Comparison of ENCODE assay signal across 13 mouse cellular contexts in genomic region chr16:35109156-35109555, GRCm38 (mm10). TPM values are rescaled to one million over a fixed set of nuclear protein-coding genes. Genes with fewer than 3 reads are reported as not detected.
DNase-seq lines count a peak whose midpoint lies in the region; ATAC-seq and TF ChIP-seq lines count a peak whose summit lies in the region.
"Had no signal": no experiment of that assay in that cellular context is flagged by ENCODE, and none has a peak within 500 bp of the region (broad histone marks: within the 10 kb centered on the region; RNA-seq: fewer than 3 reads in every experiment).

No protein-coding gene starts in this region.

- no peaks in the 10 kb centered on the region for H3K4me1 ChIP-seq in cerebellum, adult 2 months (ENCODE audit: control insufficient read depth, insufficient read depth, low read length)
- H3K4me1 ChIP-seq in intestine, embryonic 14.5 days (replicated peaks; ENCODE audit: control insufficient read depth, insufficient read depth, low read length): peaks cover 14% of the 10 kb centered on the region; the same call in 1 of the 2 replicates
- H3K4me1 ChIP-seq in intestine, embryonic 15.5 days (replicated peaks): 0 out of 2 replicates have a peak, but pooled peaks cover 8% of the 10 kb centered on the region
- H3K4me1 ChIP-seq in stomach, embryonic 14.5 days (ENCODE audit: control insufficient read depth, insufficient read depth, low read length): peaks cover 6% of the 10 kb centered on the region
- 0 out of 2 replicates have a peak, but pooled peaks cover 2% of the 10 kb centered on the region for H3K4me1 ChIP-seq in stomach, postnatal 0 days (replicated peaks; ENCODE audit: control insufficient read depth, insufficient read depth)
- peaks cover 12% of the 10 kb centered on the region for H3K4me1 ChIP-seq in stomach, embryonic 15.5 days

- no peak overlapping the region for H3K4me3 ChIP-seq in cerebellum, adult 2 months (replicated peaks; ENCODE audit: insufficient read depth, low read depth, low read length)
- no peak overlapping the region for H3K4me3 ChIP-seq in intestine, embryonic 14.5 days (ENCODE audit: low read depth, low read length)
- no peak overlapping the region for H3K4me3 ChIP-seq in intestine, embryonic 15.5 days (replicated peaks)
- H3K4me3 ChIP-seq in stomach, embryonic 14.5 days (ENCODE audit: low read depth, low read length): no peak overlapping the region
- no peak overlapping the region for H3K4me3 ChIP-seq in stomach, postnatal 0 days (ENCODE audit: low read depth, low read length)
- no peak overlapping the region for H3K4me3 ChIP-seq in stomach, embryonic 15.5 days (replicated peaks)

- no peak overlapping the region for H3K4me2 ChIP-seq in intestine, embryonic 14.5 days (ENCODE audit: low read length)
- H3K4me2 ChIP-seq in intestine, embryonic 15.5 days (replicated peaks): no peak overlapping the region
- no peak overlapping the region for H3K4me2 ChIP-seq in stomach, embryonic 14.5 days (replicated peaks; ENCODE audit: low read depth, low read length)
- H3K4me2 ChIP-seq in stomach, postnatal 0 days (replicated peaks; ENCODE audit: low read depth): no peak overlapping the region
- H3K4me2 ChIP-seq in stomach, embryonic 15.5 days: no peak overlapping the region
- H3K4me2 ChIP-seq: liver, embryonic 11.5 days; midbrain, embryonic 11.5 days had no signal

- ATAC-seq in intestine, embryonic 14.5 days (replicated peaks; ENCODE audit: low FRiP score, low TSS enrichment, low read depth): no peak
- no peak for ATAC-seq in intestine, embryonic 15.5 days
- no peak for ATAC-seq in stomach, embryonic 14.5 days (ENCODE audit: insufficient number of reproducible peaks, insufficient read depth, low FRiP score, low read depth)
- no peak for ATAC-seq in stomach, postnatal 0 days (ENCODE audit: low FRiP score, low TSS enrichment)
- no peak for ATAC-seq in stomach, embryonic 15.5 days (ENCODE audit: insufficient read depth, low FRiP score, low read depth)

- TF ChIP-seq POLR2A in cerebellum, adult 2 months (IDR thresholded peaks at IDR 0.05; ENCODE audit: borderline replicate concordance, insufficient read depth, low read length): no peak

- TF ChIP-seq EP300 in stomach, postnatal 0 days (optimal IDR thresholded peaks at IDR 0.05): no peak

- TF ChIP-seq CTCF in cerebellum, adult 2 months (IDR thresholded peaks at IDR 0.05; ENCODE audit: borderline replicate concordance, insufficient read depth, low read depth, low read length): no peak
- no peak for TF ChIP-seq CTCF in stomach, postnatal 0 days (IDR thresholded peaks at IDR 0.05; ENCODE audit: low read depth)

- H3K27ac ChIP-seq in cerebellum, adult 2 months (ENCODE audit: insufficient read depth, low read length): no peak overlapping the region
- peak overlapping the region; percentile 57; the same call in 1 of the 2 replicates for H3K27ac ChIP-seq in intestine, embryonic 14.5 days (ENCODE audit: low read depth)
- no peak overlapping the region; the same call in 1 of the 2 replicates for H3K27ac ChIP-seq in intestine, embryonic 15.5 days
- H3K27ac ChIP-seq in stomach, embryonic 14.5 days (ENCODE audit: low read length): peak overlapping the region; percentile 82
- H3K27ac ChIP-seq in stomach, postnatal 0 days (replicated peaks): no peak overlapping the region
- peak overlapping the region; percentile 57; the same call in 1 of the 2 replicates for H3K27ac ChIP-seq in stomach, embryonic 15.5 days

- peaks cover 7% of the 10 kb centered on the region; the same call in 1 of the 2 replicates for H3K36me3 ChIP-seq in intestine, embryonic 14.5 days (ENCODE audit: control insufficient read depth, insufficient read depth, low read length)
- no peaks in the 10 kb centered on the region for H3K36me3 ChIP-seq in intestine, embryonic 15.5 days
- no peaks in the 10 kb centered on the region; the same call in 1 of the 2 replicates for H3K36me3 ChIP-seq in stomach, embryonic 14.5 days (ENCODE audit: control insufficient read depth, insufficient read depth, low read length)
- H3K36me3 ChIP-seq in stomach, postnatal 0 days (ENCODE audit: control insufficient read depth, insufficient read depth, low read length): no peaks in the 10 kb centered on the region
- no peaks in the 10 kb centered on the region for H3K36me3 ChIP-seq in stomach, embryonic 15.5 days

- peak; percentile 30 to 33 for DNase-seq in cerebellum, postnatal 10 days
- no peak for DNase-seq in cerebellum, adult 2 months
- no peak for DNase-seq in intestine, embryonic 14.5 days (ENCODE audit: low spot score)
- DNase-seq in stomach, postnatal 0 days (ENCODE audit: low spot score): no peak
- DNase-seq in gastrocnemius, adult 8-10 months (ENCODE audit: low spot score in 2 of 2): no peak
- DNase-seq: gastrocnemius, postnatal 25 days; kidney, adult 18-20 months; right cerebral cortex, adult 18-20 months had no signal

- 55% methylated on average over 8 of the region's 8 CpGs for WGBS in cerebellum, adult 2 months
- 46% methylated on average over 8 of the region's 8 CpGs for WGBS in intestine, embryonic 14.5 days
- WGBS in intestine, embryonic 15.5 days: 45% methylated on average over 8 of the region's 8 CpGs
- 39% methylated on average over 8 of the region's 8 CpGs for WGBS in stomach, embryonic 14.5 days
- WGBS in stomach, postnatal 0 days: 36% methylated on average over 8 of the region's 8 CpGs
- WGBS in stomach, embryonic 15.5 days: 37% methylated on average over 8 of the region's 8 CpGs

- no peaks in the 10 kb centered on the region for H3K9me3 ChIP-seq in intestine, embryonic 14.5 days (ENCODE audit: control insufficient read depth, low read length)
- H3K9me3 ChIP-seq in intestine, embryonic 15.5 days: no peaks in the 10 kb centered on the region
- H3K9me3 ChIP-seq in stomach, embryonic 14.5 days (ENCODE audit: control insufficient read depth, low read depth, low read length): no peaks in the 10 kb centered on the region
- no peaks in the 10 kb centered on the region for H3K9me3 ChIP-seq in stomach, postnatal 0 days (ENCODE audit: control insufficient read depth, low read length)
- H3K9me3 ChIP-seq in stomach, embryonic 15.5 days: no peaks in the 10 kb centered on the region

- H3K27me3 ChIP-seq in cerebellum, adult 2 months (ENCODE audit: control insufficient read depth, insufficient read depth, low read length): no peaks in the 10 kb centered on the region
- no peaks in the 10 kb centered on the region for H3K27me3 ChIP-seq in intestine, embryonic 14.5 days (replicated peaks; ENCODE audit: control insufficient read depth, insufficient read depth, low read length)
- H3K27me3 ChIP-seq in intestine, embryonic 15.5 days (replicated peaks): no peaks in the 10 kb centered on the region
- no peaks in the 10 kb centered on the region for H3K27me3 ChIP-seq in stomach, embryonic 14.5 days (ENCODE audit: control insufficient read depth, insufficient read depth, low read length)
- no peaks in the 10 kb centered on the region for H3K27me3 ChIP-seq in stomach, postnatal 0 days (ENCODE audit: control insufficient read depth, insufficient read depth, low read length)
- no peaks in the 10 kb centered on the region for H3K27me3 ChIP-seq in stomach, embryonic 15.5 days (replicated peaks)

- no peak overlapping the region for H3K9ac ChIP-seq in intestine, embryonic 14.5 days (ENCODE audit: low read length)
- no peak overlapping the region for H3K9ac ChIP-seq in intestine, embryonic 15.5 days
- H3K9ac ChIP-seq in stomach, embryonic 14.5 days (replicated peaks; ENCODE audit: low read depth, low read length): no peak overlapping the region
- no peak overlapping the region for H3K9ac ChIP-seq in stomach, postnatal 0 days (ENCODE audit: low read length)
- H3K9ac ChIP-seq in stomach, embryonic 15.5 days: no peak overlapping the region

RNA-seq across cellular contexts. Expression of gene Adcy5, which starts 45.5 kb away (rescaled TPM):
- 36.0 and 37.7 TPM in 2 replicates for polyA plus RNA-seq in cerebellum, adult 2 months (2012; rRNA removed)
- polyA plus RNA-seq in intestine, embryonic 14.5 days (2014; fragmentation: Nextera tagmentation; extraction: Ambion mirVana): 3.6 and 3.9 TPM in 2 replicates
- polyA plus RNA-seq in intestine, embryonic 15.5 days (2015; fragmentation: Nextera tagmentation; extraction: Ambion mirVana): 2.0 and 2.8 TPM in 2 replicates
- polyA plus RNA-seq in stomach, embryonic 14.5 days (2014; fragmentation: Nextera tagmentation; extraction: Ambion mirVana): 4.7 and 4.8 TPM in 2 replicates
- polyA plus RNA-seq in stomach, postnatal 0 days (2015; fragmentation: Nextera tagmentation; extraction: Ambion mirVana): 2.2 and 2.3 TPM in 2 replicates
- 3.0 and 3.3 TPM in 2 replicates for polyA plus RNA-seq in stomach, embryonic 15.5 days (2015; fragmentation: Nextera tagmentation; extraction: Ambion mirVana)
- total RNA-seq in gastrocnemius, adult 8-10 months (2022): 1 to 10 TPM; 1.2 to 2.9 (median 1.9) TPM

Comparison
In these comparisons a context has a peak if more than half of its experiments do, and no peak if none do; other contexts are left out.
1. DNase-seq: peak in cerebellum, postnatal 10 days (2 of 2); none in cerebellum, adult 2 months (0 of 2), intestine, embryonic 14.5 days (single experiment), stomach, postnatal 0 days (single experiment) and gastrocnemius, adult 8-10 months (0 of 2).
2. H3K27ac ChIP-seq: peak in intestine, embryonic 14.5 days (single experiment), stomach, embryonic 14.5 days (single experiment) and stomach, embryonic 15.5 days (single experiment); none in cerebellum, adult 2 months (single experiment), intestine, embryonic 15.5 days (single experiment) and stomach, postnatal 0 days (single experiment).